Mouse (Mus musculus): ENCODE data around the gene Tmem247.

Tmem247 gene

DNA sequence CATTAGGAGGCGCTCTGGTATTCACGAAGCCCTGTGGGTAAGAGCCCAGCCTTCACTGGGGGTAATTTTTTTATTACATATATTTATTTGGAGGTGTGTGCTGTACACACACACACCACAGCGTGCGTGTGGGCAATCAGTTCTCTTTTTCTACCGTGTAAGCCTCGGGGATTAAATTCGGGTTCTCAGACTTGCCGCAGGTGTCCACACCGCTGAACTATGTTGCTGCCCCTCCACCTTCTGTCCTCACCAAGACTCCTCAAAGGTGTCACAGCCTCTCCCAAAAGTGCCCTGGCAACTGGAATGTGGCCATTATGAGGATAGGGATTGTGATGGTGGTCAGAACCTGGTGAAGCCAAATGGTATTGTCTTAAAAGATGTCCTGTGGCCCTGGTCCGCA lies at the start of gene Tmem247:
Tmem247 (plus strand) TSS at position 301 of the 400 bp plus-strand sequence.
- no peak for DNase-seq

DNA sequence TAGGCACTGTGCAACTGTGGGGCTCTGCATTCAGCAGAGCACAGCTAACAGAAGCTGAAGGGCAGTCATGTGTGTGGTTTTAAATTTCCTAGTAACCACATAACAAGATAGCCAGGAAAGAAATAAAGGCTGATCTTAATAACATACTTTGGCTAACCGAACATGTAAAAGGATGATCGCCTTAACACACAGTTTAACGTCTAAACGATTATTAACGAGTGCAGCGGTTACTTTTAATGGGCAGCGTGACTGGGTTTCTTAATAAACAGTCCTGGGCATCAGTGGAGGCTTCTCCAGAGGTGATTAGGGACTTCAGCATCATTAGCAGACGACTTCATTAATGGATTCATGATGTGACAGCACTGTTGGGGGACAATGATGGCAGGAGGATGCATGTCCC lies 46.6 kb upstream of the Tmem247 start:
- DNase-seq: no peak

DNA sequence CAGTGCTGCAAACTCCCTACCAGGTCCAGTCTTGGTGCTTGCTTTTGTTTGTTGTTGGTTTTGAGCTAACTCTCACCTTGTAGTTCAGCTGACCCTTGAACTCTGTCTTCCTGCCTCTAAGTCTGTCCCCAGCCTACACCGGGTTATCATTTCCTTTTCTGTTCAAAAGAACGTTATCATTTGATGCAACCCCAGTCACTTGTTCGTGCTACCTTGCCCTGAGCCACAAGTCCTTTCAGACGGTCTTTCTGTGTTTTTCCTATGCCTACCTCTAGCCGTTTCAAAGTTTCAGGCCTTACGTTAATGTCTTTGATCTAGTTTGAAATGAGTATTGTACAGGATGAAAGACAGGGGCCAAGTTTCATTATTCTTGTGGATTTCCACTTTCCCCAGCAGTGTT lies 44.5 kb upstream of the Tmem247 start:
- no peak for DNase-seq

DNA sequence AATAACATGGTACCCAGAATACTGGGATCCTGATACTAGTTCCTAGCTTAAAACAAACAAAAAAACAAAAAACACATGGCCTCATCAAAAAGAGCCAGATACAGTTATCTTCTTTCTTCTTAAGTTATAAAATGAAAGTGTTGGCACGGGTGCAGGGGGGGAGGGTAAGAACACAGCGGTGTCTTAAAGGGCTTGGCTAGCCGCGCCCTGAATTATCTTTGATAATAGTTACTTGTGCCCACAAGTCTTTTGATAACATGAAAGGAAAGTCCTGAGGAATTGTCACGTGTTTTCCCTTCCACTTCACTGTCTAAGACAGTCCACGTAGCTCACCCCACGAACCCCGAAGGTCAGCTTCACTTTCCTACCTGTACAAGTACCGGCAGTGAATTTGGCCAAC lies 40.2 kb upstream of the Tmem247 start:
- no peak for DNase-seq

DNA sequence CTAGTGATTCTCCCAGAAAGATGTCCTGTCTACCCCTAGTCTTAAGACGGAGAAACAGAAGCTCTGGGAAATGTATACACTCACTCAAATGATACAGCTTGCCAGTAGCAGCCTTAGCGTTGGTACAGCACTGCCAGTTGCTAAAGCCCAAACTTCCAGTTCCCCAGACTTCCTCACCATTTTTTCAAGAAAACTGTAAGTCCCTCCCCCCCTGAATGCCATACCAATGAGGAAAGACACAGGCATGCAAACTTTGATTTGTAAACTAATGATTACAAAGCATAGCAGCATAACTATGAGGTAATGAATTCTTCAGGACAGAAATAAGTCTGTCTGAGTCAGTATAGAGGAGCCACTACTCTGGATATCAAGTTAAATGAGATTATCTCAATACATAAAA lies 39.4 kb upstream of the Tmem247 start:
- no peak for DNase-seq

DNA sequence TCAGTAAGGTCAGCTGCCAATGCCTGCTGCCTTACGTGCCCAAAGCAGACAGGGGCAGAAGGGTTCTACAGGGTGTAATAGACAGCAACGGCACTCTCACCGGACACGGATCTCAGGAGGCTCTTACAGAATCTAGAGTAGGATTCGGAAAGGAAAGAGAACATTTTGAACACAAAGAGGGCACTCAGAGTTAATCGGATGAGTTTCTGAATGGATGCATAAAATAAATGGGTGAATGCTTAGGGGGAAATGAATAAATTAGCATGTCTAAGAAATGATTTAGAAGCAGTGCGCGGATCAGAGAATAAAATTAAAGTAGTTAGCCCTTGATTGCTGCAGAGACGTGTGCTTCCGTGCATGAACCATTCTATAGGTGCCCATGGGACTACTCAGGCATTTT lies 37.1 kb upstream of the Tmem247 start:
- no peak for DNase-seq

DNA sequence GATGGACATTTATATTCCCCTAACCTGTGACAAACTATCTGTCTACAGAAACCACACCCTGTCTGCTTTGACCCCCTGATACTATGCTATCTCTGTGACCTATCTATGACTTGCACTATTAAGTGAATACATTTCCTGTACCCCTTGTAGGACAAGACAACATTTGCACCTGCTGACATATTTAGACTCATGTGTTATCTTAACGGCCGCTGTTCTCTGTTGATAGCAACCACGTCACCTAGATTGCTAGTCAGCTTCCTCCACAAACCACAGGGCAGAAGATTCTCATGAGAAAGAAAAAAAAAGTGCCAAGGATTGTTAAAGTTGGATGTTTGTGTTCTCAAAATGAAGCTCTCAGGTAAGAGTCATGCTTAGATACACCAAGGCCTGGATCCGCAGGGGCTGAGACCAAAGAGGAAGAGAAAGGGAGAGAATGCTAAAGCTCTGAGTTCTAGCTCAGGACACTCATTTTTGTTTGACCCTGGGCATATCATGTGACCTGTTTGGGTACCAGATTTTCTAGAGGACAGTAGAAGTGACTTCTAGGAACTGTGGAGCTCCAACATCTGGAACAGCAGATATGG lies 36.6 kb upstream of the Tmem247 start:
- DNase-seq: no peak

DNA sequence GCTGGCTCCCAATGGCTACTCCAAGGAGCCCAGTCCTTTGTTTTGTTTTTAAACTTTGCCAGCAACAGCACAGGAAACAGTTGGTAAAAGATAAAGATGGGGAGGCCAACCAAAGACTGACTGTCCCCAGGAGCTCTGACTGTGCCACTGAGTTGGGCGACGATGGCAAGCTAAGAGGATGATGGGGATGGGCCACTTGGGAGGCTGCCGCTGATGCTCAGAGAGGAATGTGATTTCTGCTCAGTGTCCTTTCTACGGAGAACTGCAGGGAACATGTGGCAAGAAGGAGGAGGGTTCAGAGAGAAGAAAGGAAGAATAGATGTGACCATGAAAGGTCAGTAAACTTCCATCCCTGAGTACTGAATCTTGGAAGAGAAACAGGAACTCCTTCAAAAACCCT lies 22.0 kb upstream of the Tmem247 start:
- no peak for DNase-seq

DNA sequence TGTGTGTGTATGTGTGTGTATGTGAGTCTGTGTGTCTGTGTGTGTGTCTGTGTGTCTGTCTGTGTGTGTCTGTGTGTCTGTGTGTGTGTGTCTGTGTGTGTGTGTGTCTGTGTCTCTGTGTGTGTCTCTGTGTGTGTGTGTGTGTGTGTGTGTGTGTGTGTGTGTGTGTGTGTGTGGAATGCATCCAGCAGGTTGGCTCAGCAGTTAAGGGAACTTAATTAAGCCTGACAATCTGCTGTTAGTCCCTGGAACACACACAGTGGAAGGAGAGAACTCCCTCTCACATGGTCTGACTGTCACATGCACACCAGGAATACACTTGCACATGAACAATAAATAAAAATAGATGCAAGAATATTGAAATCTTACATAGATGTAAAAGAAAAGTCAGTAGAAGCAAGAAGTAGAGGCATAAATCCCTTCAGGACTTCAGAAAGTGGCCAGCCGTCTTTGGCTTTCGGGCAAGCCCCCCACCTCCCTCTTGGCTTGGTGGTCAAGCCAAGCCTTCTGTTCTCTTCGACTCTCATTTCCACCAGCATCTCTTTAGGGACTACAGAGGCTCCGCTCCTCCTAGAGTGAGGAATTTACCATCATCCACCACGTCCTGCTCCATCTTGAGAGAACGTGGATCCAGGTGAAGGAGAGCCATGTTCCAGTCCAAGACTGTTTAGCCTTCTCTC lies 19.5 kb upstream of the Tmem247 start:
- no peak for DNase-seq

DNA sequence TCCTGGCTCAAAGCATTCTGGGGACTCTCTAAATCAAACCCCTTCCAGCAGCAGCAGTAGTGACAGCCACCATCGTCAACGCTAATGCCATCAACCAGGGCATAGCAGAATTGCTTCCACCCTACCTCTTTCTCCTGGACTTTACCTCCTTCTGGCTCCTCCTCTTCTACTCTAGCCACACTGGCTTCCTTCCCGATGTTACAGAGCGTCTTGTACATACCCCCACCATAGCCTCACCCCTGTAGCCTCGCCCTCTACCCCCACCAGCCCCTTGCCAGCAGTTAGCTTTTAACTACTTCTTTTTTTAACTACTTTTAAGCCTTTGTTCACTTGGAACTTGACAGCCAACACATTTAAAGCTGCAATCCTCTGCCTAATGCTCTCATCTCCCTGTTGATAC lies 17.3 kb upstream of the Tmem247 start:
- no peak for DNase-seq

DNA sequence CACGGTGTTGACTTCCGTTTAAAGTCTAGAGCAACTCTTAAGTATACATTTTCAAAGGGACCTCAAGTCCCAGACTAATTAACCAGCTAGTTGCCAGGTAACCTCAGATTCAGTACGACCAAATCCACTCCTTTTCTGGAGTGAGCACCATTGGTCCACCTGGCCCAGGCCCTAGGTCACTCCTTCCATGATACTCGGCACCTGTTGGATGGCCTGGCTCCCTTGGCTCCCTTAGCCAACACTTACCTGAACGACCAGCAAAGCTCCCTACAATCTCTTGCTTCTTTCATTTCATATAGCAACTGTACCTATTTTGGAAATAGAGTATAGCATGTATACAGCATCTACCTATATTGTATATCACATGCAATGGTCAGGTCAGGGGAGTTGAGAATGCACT lies 16.6 kb upstream of the Tmem247 start:
- no peak for DNase-seq

DNA sequence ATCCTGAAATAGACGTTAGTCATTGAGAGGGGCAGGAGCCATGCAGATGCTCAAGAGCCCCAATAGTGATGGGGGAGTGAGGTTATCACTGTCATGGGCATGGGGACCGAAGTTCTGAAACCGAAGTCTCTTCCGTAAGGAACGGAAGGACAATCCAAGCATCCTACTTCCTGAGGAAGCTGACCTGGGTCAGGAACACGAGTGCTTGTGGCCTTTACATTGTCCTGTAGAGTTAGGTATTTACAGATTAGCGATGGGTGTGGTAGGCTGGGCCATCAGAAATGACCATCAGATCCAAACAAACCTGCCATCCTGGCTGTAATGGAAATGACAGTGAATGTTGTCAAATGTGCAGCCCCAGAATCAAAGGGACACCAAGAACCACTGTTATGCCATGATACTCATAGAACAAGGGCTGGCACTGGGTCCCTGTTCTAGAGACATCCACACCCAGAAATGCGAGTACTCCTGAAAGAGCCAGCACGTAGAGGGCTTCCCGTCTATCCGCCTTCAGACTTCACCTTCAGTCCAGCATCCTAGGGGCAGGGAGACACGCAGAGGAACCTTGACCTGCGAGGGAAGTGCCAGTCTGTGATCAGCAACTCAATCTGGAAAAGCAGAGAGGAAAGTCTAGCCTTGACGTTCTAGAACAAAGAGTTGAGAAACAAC lies 14.6 kb upstream of the Tmem247 start:
- no peak for DNase-seq

DNA sequence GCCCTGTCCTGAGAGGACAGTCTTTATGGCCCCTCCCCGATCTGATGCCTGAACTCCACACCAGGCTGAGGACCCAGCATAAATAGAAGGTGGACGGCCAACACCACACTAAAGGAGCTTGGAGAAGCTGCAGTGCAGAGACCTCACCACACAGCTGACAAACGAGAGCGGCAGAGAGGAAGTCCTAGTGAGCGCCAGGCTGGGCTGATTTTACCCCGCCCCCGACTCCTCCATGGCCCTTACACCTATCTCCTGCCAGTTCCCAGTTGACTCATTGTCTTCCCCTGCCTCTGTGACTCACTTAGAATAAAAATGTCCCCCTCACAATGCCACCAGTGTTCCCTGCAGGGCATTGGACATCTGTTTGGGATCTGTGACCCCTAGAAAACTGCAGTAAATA lies 13.6 kb upstream of the Tmem247 start:
- DNase-seq: peak in 1 of 2 experiments; percentile 21

DNA sequence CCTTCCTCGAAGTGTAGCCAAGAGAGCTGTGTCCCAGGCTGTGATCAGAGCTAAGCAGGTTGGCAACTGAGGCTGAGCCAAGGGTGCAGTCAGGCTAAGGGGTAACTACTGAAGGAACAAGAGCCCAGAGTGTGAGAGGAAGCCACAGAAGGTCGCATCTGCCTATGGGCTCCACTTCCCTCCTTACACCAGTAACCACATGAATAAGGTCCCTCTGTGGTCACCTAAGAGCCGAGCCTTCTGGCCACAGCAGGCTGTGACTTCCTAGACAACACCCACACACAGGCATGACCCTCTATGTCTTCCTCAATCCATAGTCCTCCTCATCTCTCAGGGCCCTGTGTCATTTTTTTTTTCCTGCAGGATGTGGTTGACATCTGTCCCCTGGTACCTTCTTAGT lies 12.9 kb upstream of the Tmem247 start:
- no peak for DNase-seq

DNA sequence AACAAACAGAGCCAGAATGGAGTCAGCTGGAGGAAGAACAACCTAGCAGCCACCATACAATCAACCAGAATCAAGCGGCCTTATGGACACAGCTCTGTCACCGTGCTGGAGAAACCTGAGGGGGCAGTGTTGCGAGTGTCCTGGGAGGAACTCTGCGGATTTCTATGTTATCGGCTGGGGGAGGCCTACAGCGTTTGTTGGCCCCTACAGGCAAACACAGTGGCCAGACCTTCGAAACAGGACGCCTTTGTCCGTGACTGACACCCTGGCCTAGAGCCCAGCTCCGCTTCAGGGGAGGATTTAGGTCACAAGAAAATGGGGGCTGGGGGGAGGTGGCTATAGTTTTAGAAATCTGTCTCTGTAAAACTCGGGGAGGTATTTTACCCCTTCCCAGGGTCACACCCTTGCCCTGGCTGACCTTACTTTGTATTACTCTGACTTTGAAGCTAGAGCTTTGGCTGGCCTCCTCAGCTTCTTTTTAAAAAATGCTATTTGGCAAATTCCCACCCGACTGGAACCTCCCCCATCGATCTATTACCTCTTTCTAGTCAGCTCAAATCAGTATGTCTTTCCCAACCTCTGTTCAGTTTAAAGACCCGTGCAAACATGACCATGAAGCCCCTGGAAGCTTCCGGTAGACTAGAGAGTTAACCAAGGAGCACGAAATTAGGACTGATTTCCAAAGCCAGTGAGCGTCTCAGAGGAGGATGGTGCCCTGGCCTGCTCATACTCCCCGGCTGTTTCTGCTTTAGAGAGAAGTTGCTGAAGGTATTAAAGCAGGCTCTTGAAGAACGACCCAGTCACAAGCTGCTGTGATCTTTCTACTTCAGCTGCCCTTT lies 11.6 kb upstream of the Tmem247 start:
- no peak for DNase-seq

DNA sequence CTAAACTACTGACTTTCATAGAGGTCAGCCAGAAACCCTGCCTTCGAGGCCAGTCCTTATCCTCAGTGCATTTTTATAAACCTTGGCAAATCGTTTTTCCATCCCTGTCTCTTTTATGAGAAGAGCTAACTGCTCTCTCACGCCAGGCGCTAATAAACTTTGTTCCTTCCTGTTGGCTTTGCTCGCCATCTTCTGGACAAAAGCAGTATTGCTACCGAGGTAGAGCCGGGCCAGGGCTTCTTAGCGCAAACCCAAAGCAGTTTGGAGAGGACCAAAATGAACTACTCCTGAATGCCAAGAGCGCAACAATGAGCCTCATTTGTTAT lies 11.0 kb upstream of the Tmem247 start:
- peak in 1 of 2 experiments; percentile 71 for DNase-seq

DNA sequence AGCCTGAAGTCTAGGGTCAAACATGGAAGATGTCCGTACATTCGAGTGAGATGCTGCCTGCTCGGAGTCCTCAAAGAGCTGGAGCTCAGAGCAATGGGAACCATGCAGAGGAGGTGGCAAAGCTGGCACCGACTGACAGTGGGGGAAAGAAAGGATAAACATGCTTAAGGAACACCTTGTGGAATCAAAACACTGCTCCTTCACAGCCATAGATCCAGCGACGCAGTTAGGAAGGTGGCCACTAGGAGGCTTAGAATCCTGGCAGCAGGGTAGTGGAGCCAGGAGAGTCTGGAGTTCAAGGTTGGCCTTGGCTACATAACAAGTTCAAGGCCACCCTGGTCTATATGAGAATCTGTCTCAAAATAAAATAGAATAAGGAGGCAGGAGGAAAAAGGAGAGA lies 10.5 kb upstream of the Tmem247 start:
- DNase-seq: no peak

DNA sequence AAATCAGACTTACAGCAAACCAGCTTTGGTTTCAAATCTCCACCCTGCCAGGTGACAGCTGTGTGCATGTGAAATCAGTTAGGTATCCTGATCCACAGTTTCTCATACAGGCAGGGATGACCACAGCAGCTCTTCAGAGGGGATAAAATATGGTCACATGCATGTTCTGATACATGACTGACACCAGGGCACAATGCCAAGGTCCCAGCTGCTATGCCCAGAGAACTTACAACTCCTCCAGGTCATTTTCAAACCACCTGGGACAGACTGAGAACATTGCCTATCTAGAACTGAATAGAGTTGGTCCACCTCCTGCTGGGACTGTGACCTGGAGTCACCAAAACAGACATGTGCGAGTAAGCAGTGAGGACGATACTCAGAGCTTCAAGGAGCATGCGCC lies 10.1 kb upstream of the Tmem247 start:
- no peak for DNase-seq

DNA sequence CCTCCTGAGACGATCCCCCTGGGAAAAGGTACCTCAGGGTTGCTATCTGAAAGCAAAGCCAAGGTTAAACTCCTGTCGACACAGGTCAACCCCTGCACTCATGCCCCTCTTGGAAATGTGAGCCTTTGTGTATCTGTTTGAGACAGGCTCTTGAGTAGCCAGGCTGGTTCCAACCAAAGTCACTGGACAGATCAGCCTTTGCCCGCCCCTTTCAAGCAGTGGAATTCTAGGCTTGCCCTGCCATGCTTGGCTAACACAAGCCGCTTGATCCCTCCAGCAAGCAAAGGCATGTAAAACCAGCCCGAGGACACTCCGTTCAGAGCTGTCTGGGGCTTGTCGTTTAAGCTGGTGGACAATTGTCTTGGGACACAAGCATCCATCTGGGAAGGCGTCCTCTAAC lies 8.8 kb upstream of the Tmem247 start:
- DNase-seq: no peak

DNA sequence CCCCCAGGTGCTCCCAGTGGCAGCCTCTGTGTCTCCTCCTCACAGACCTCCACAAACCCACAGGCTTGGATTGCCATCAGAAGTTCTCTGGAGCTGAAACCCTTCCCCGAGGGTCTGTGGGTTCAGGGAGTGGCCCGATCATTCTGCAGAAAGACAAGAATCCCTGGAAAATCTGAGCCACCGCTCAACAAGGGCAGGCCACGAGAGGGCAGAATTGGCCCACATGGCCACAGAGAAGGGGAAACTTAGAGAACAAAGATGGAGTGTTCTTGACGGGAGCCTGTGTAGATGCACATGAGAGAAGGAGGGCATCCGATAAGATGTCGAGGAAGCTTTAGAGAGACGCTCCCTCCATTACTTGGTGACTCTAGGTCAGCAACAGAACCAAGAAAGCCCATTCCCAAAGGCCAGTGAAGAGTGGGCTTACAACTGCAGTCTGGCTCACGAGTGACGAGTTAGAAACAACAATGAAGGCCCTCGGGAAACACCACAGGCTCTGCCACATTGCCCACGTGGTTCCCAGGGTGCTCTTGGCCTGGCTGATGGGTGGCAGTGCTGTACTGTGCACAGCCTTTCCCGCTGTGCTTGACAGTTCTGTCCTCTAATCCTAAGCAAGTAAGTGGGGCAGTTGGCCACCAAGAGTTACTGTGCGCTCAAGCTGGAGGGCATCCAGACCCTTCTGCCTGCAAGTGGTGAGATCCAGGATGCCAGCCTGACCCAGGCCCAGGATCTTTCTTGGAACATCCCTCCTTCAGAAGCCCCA lies 7.2 kb upstream of the Tmem247 start:
- no peak for DNase-seq

DNA sequence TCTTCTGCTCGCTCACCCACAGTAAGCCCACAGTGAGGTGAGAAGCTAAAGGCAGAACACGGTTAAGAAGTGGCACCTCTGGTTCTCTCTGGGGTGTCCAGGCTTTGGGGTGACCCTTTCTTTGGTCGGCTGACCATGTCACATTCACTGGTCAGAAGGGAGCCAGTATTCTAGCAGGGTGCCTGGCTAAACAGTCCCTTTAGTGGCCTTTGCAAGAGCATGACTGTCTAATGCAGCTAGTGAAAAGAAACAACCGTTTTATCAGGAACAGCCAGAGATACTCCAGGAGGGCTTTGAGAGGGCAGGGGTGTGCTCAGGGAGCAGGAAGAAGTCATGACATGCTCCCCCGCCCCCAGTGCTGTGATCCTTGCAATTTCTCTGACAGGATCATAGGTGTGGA lies 5.9 kb upstream of the Tmem247 start:
- no peak for DNase-seq

DNA sequence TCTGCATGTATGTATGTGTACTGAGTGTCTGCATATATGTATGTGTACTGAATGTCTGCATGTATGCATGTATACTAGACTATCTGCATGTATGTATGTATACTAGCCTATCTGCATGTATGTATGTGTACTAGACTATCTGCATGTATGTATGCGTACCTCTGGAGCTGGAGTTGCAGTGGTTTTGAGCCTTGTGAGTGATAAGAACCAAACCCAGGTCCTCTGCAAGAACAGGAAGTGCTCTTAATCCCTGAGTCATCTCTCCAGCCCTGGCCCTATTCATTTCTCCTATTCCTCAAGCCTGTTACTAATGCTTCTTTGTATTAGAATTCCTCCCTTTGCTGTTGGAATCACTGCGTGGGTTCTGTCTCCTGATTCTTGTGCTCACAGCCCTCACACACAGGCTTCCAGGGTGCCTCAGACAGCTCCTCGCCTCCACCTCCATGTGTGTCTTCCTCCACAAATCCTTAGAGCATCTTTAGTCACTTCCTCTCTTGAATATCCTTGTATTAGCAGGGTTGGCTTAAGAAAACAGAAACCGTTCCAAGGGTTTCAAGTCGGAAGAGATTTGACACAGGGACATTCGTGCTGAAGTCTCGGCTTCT lies 4.0 kb upstream of the Tmem247 start:
- no peak for DNase-seq

DNA sequence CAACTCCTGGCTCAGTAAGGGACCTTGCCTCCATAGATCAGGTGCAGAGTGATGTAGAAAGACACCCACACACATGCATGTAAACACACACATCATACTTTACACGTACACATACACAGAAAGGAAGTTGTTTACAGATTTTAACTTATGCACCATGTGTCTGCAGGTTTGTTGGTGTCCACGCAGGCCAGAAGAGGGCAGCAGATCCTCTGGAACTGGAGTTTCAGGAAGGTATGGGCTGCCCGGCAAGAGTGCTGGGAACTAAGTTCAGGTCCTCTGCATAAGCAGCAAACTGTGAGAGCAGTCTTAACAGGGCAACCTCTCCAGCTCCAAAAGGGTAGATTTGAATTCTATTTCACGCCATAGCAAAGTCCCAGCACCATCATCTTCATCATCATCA lies 1.6 kb upstream of the Tmem247 start:
- DNase-seq: no peak
